In the genomic region with DNA sequence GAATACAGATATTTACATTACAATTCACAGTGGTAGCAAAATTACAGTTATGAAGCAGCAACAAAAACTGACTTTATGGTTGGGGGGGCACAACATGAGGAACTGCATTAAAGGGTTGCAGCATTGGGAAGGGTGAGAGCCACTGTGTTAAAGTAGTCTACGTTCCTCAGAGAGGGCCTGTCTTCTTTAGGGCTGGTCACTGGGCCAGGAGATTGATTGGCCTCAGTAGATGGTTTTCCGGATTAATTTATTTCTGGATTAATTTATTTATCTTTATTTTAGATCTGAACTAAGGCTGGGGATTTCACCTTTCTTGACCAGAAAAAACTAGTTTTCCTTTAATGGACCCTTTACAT, we compare ENCODE assay signal across 26 mouse cellular contexts.
DNase-seq lines count a peak whose midpoint lies in the region; ATAC-seq and TF ChIP-seq lines count a peak whose summit lies in the region.
"Had no signal": no experiment of that assay in that cellular context is flagged by ENCODE, and none has a peak within 500 bp of the region (broad histone marks: within the 10 kb centered on the region; RNA-seq: fewer than 3 reads in every experiment).

No protein-coding gene starts in this region.

- no peaks in the 10 kb centered on the region for H3K27me3 ChIP-seq in hindbrain, embryonic 11.5 days (ENCODE audit: control insufficient read depth, insufficient read depth, low read length)
- H3K27me3 ChIP-seq in hindbrain, embryonic 10.5 days (ENCODE audit: insufficient read depth, poor library complexity, severe bottlenecking) = 0 out of 2 replicates have a peak, but pooled peaks cover 4% of the 10 kb centered on the region
- no peaks in the 10 kb centered on the region for H3K27me3 ChIP-seq in kidney, postnatal 0 days (ENCODE audit: insufficient read depth, low read length)
- H3K27me3 ChIP-seq in kidney, embryonic 16.5 days (ENCODE audit: insufficient read depth, low read length) = no peaks in the 10 kb centered on the region
- no peaks in the 10 kb centered on the region; the same call in 1 of the 2 replicates for H3K27me3 ChIP-seq in forebrain, embryonic 13.5 days
- no peaks in the 10 kb centered on the region for H3K27me3 ChIP-seq in neural tube, embryonic 13.5 days
- H3K27me3 ChIP-seq: heart, embryonic 15.5 days; liver, embryonic 12.5 days had no signal

- no peak overlapping the region for H3K4me3 ChIP-seq in hindbrain, embryonic 11.5 days (ENCODE audit: low read depth, low read length)
- no peak overlapping the region for H3K4me3 ChIP-seq in hindbrain, embryonic 10.5 days
- no peak overlapping the region for H3K4me3 ChIP-seq in kidney, postnatal 0 days (replicated peaks; ENCODE audit: low read depth, low read length)
- H3K4me3 ChIP-seq in kidney, embryonic 16.5 days (ENCODE audit: low read length) = no peak overlapping the region
- H3K4me3 ChIP-seq in forebrain, embryonic 13.5 days = no peak overlapping the region
- no peak overlapping the region for H3K4me3 ChIP-seq in neural tube, embryonic 13.5 days
- H3K4me3 ChIP-seq: erythroblast, embryonic 14.5 days; heart, embryonic 10.5 days; heart, embryonic 15.5 days; liver, embryonic 12.5 days; myocyte had no signal

- no peak overlapping the region for H3K4me2 ChIP-seq in hindbrain, embryonic 11.5 days (replicated peaks; ENCODE audit: low read depth, low read length)
- peak overlapping the region; percentile 6; the same call in 1 of the 2 replicates for H3K4me2 ChIP-seq in kidney, postnatal 0 days (ENCODE audit: low read length)
- no peak overlapping the region for H3K4me2 ChIP-seq in kidney, embryonic 16.5 days (replicated peaks; ENCODE audit: low read depth, low read length)
- 0 out of 2 replicates have a peak overlapping the region, but pooled peaks have one; percentile 10 for H3K4me2 ChIP-seq in forebrain, embryonic 13.5 days
- H3K4me2 ChIP-seq in neural tube, embryonic 13.5 days = no peak overlapping the region
- H3K4me2 ChIP-seq: heart, embryonic 15.5 days; liver, embryonic 12.5 days had no signal

- no peaks in the 10 kb centered on the region for H3K4me1 ChIP-seq in hindbrain, embryonic 11.5 days (replicated peaks; ENCODE audit: control insufficient read depth, insufficient read depth, low read length)
- peaks cover 22% of the 10 kb centered on the region for H3K4me1 ChIP-seq in hindbrain, embryonic 10.5 days (replicated peaks)
- H3K4me1 ChIP-seq in kidney, postnatal 0 days (replicated peaks; ENCODE audit: insufficient read depth, low read length) = no peaks in the 10 kb centered on the region
- peaks cover 10% of the 10 kb centered on the region; the same call in 1 of the 2 replicates for H3K4me1 ChIP-seq in kidney, embryonic 16.5 days (ENCODE audit: insufficient read depth, low read length)
- peaks cover 16% of the 10 kb centered on the region for H3K4me1 ChIP-seq in forebrain, embryonic 13.5 days
- peaks cover 24% of the 10 kb centered on the region for H3K4me1 ChIP-seq in neural tube, embryonic 13.5 days (replicated peaks)

- WGBS in hindbrain, embryonic 11.5 days = 42% methylated on average over 2 of the region's 2 CpGs
- 44% methylated on average over 2 of the region's 2 CpGs for WGBS in hindbrain, embryonic 10.5 days
- WGBS in kidney, postnatal 0 days = 46% methylated on average over 2 of the region's 2 CpGs
- 49% methylated on average over 2 of the region's 2 CpGs for WGBS in kidney, embryonic 16.5 days
- 26% methylated on average over 2 of the region's 2 CpGs for WGBS in forebrain, embryonic 13.5 days
- 30% methylated on average over 2 of the region's 2 CpGs for WGBS in neural tube, embryonic 13.5 days

- no peak for TF ChIP-seq CTCF in kidney, postnatal 0 days (IDR thresholded peaks at IDR 0.05; ENCODE audit: low read depth)

- peak; percentile 58; the same call in 1 of the 2 replicates for ATAC-seq in hindbrain, embryonic 11.5 days (ENCODE audit: low FRiP score)
- ATAC-seq in kidney, postnatal 0 days (replicated peaks; ENCODE audit: low FRiP score, low read depth) = no peak
- no peak for ATAC-seq in kidney, embryonic 16.5 days (ENCODE audit: low FRiP score, low TSS enrichment)
- ATAC-seq in forebrain, embryonic 13.5 days = no peak
- peak; percentile 55; the same call in 1 of the 2 replicates for ATAC-seq in neural tube, embryonic 13.5 days (ENCODE audit: low read depth)
- ATAC-seq: activated CD4-positive, CD25-positive, alpha-beta regulatory T cell, adult 4 months; CD4-positive, CD25-positive, alpha-beta regulatory T cell, adult 4 months; liver, embryonic 12.5 days; liver, postnatal 0 days had no signal

- no peak overlapping the region for H3K9ac ChIP-seq in hindbrain, embryonic 11.5 days (ENCODE audit: low read depth, low read length)
- no peak overlapping the region for H3K9ac ChIP-seq in kidney, postnatal 0 days (ENCODE audit: low read depth, low read length)
- no peak overlapping the region for H3K9ac ChIP-seq in kidney, embryonic 16.5 days (replicated peaks; ENCODE audit: low read length)
- H3K9ac ChIP-seq in forebrain, embryonic 13.5 days = no peak overlapping the region
- 0 out of 2 replicates have a peak overlapping the region, but pooled peaks have one; percentile 43 for H3K9ac ChIP-seq in neural tube, embryonic 13.5 days
- H3K9ac ChIP-seq: heart, embryonic 15.5 days; liver, embryonic 12.5 days; liver, postnatal 0 days had no signal

- no peak overlapping the region for H3K27ac ChIP-seq in hindbrain, embryonic 11.5 days (ENCODE audit: low read depth, low read length)
- no peak overlapping the region for H3K27ac ChIP-seq in hindbrain, embryonic 10.5 days
- peak overlapping the region; percentile 36; the same call in 1 of the 2 replicates for H3K27ac ChIP-seq in kidney, postnatal 0 days
- H3K27ac ChIP-seq in kidney, embryonic 16.5 days (ENCODE audit: low read length) = no peak overlapping the region
- no peak overlapping the region; the same call in 1 of the 2 replicates for H3K27ac ChIP-seq in forebrain, embryonic 13.5 days
- H3K27ac ChIP-seq in neural tube, embryonic 13.5 days (replicated peaks) = peak overlapping the region; percentile 56; the same call in 1 of the 2 replicates
- H3K27ac ChIP-seq: heart, embryonic 10.5 days; heart, embryonic 15.5 days; liver, embryonic 12.5 days; macrophage; stomach, postnatal 0 days had no signal

- no peaks in the 10 kb centered on the region for H3K9me3 ChIP-seq in hindbrain, embryonic 11.5 days (ENCODE audit: control insufficient read depth, low read length)
- no peaks in the 10 kb centered on the region for H3K9me3 ChIP-seq in hindbrain, embryonic 10.5 days
- H3K9me3 ChIP-seq in kidney, postnatal 0 days (replicated peaks; ENCODE audit: low read length) = no peaks in the 10 kb centered on the region
- no peaks in the 10 kb centered on the region for H3K9me3 ChIP-seq in kidney, embryonic 16.5 days (ENCODE audit: low read length)
- H3K9me3 ChIP-seq in forebrain, embryonic 13.5 days (replicated peaks) = no peaks in the 10 kb centered on the region
- H3K9me3 ChIP-seq in neural tube, embryonic 13.5 days = no peaks in the 10 kb centered on the region
- H3K9me3 ChIP-seq: heart, embryonic 10.5 days; heart, embryonic 15.5 days; liver, embryonic 12.5 days had no signal

- DNase-seq in hindbrain, embryonic 11.5 days (ENCODE audit: low spot score) = no peak
- DNase-seq in hindbrain, embryonic 10.5 days (ENCODE audit: low spot score) = no peak
- DNase-seq in kidney, postnatal 0 days (ENCODE audit: low spot score) = no peak
- no peak for DNase-seq in lung, postnatal 14 days
- DNase-seq: adrenal gland, adult 2 months; adrenal gland, postnatal 36 days; cerebellum, adult 18-20 months; cerebellum, postnatal 10 days; gastrocnemius, postnatal 25 days; left cerebral cortex, postnatal 4 days; liver, postnatal 0 days; right cerebral cortex, postnatal 4 days; thymus, adult 18-20 months; thymus, postnatal 36 days had no signal

- H3K36me3 ChIP-seq in hindbrain, embryonic 11.5 days (ENCODE audit: control insufficient read depth, insufficient read depth, low read length) = no peaks in the 10 kb centered on the region
- no peaks in the 10 kb centered on the region for H3K36me3 ChIP-seq in hindbrain, embryonic 10.5 days
- no peaks in the 10 kb centered on the region for H3K36me3 ChIP-seq in kidney, postnatal 0 days (ENCODE audit: insufficient read depth, low read length)
- H3K36me3 ChIP-seq in kidney, embryonic 16.5 days (ENCODE audit: insufficient read depth, low read length) = no peaks in the 10 kb centered on the region
- H3K36me3 ChIP-seq in forebrain, embryonic 13.5 days (ENCODE audit: poor library complexity, severe bottlenecking) = no peaks in the 10 kb centered on the region
- H3K36me3 ChIP-seq in neural tube, embryonic 13.5 days = no peaks in the 10 kb centered on the region
- H3K36me3 ChIP-seq: heart, embryonic 10.5 days; heart, embryonic 15.5 days; liver, embryonic 12.5 days had no signal

Comparison
In these comparisons a context has a peak if more than half of its experiments do, and no peak if none do; other contexts are left out.
1. H3K27ac ChIP-seq: peak in kidney, postnatal 0 days (single experiment) and neural tube, embryonic 13.5 days (single experiment); none in hindbrain, embryonic 11.5 days (single experiment), hindbrain, embryonic 10.5 days (single experiment), kidney, embryonic 16.5 days (single experiment) and forebrain, embryonic 13.5 days (single experiment).
2. H3K4me2 ChIP-seq: peak in kidney, postnatal 0 days (single experiment) and forebrain, embryonic 13.5 days (single experiment); none in hindbrain, embryonic 11.5 days (single experiment), kidney, embryonic 16.5 days (single experiment) and neural tube, embryonic 13.5 days (single experiment).
3. ATAC-seq: peak in hindbrain, embryonic 11.5 days (single experiment) and neural tube, embryonic 13.5 days (single experiment); none in kidney, postnatal 0 days (single experiment), kidney, embryonic 16.5 days (single experiment) and forebrain, embryonic 13.5 days (single experiment).